Mouse (Mus musculus): Measurements from ENCODE around the gene Ryk. TPM values are rescaled to one million over a fixed set of nuclear protein-coding genes. Genes with fewer than 3 reads are reported as not detected.
"Not testable (repeated sequence)": the region's sequence is repeated elsewhere in the genome, so short reads cannot be mapped to it uniquely, and the experiment has no call there.

The Ryk gene
- polyA plus RNA-seq, 1 experiment from 2014 or later: 18.5 TPM

DNA sequence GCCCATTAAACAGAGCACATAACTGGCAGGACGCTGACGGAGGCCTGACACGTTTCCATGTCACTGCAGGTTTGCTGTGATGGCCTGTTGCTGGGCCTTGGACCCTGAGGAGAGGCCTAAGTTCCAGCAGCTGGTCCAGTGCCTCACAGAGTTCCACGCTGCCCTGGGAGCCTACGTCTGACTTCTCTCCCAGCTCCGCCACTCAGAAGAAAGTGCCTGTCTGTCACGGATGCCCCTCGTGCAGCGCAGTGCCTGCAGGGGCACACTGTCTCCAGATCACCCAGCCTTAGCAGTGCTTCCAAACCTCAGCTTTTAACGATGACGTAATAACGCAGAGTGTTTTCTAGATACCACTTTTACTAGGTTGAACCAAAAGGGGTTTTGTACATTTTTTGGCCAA lies 72.1 kb downstream of the Ryk start:
- Histone ChIP-seq H3K9me3 (ENCODE audit: control insufficient read depth, low read length) (no peaks in the 10 kb centered on the region), H3K4me2 (ENCODE audit: low read length) (no peak overlapping the region), H3K9ac (replicated peaks; ENCODE audit: low read length) (no peak overlapping the region), H3K4me3 (replicated peaks; ENCODE audit: low read depth, low read length) (no peak overlapping the region), H3K36me3 (ENCODE audit: control insufficient read depth, insufficient read depth, low read length) (peaks cover 59% of the 10 kb centered on the region), H3K27ac (replicated peaks; ENCODE audit: low read depth, low read length) (no peak overlapping the region), H3K27me3 (ENCODE audit: control insufficient read depth, insufficient read depth, low read length) (no peaks in the 10 kb centered on the region), H3K4me1 (ENCODE audit: control insufficient read depth, insufficient read depth, low read length) (no peaks in the 10 kb centered on the region)
- no peak for ATAC-seq (ENCODE audit: low FRiP score, low TSS enrichment)
- no peak for DNase-seq
- 86% methylated on average over 12 of the region's 12 CpGs for WGBS

GRCm38 (mm10) chr9:102907521-102908246 lies 73.0 kb downstream of the Ryk start:
- Histone ChIP-seq H3K4me3 (replicated peaks; ENCODE audit: low read depth, low read length) (no peak overlapping the region), H3K4me2 (ENCODE audit: low read length) (no peak overlapping the region), H3K4me1 (ENCODE audit: control insufficient read depth, insufficient read depth, low read length) (no peaks in the 10 kb centered on the region), H3K9me3 (ENCODE audit: control insufficient read depth, low read length) (no peaks in the 10 kb centered on the region), H3K9ac (replicated peaks; ENCODE audit: low read length) (no peak overlapping the region), H3K27me3 (ENCODE audit: control insufficient read depth, insufficient read depth, low read length) (no peaks in the 10 kb centered on the region), H3K36me3 (ENCODE audit: control insufficient read depth, insufficient read depth, low read length) (peaks cover 60% of the 10 kb centered on the region), H3K27ac (replicated peaks; ENCODE audit: low read depth, low read length) (no peak overlapping the region)
- 93% methylated on average over 11 of the region's 11 CpGs for WGBS
- ATAC-seq (ENCODE audit: low FRiP score, low TSS enrichment) (no peak), DNase-seq (no peak)

- Histone ChIP-seq H3K36me3 (ENCODE audit: control insufficient read depth, insufficient read depth, low read length) (peaks cover 32% of the 10 kb centered on the region), H3K27me3 (ENCODE audit: control insufficient read depth, insufficient read depth, low read length) (no peaks in the 10 kb centered on the region), H3K27ac (replicated peaks; ENCODE audit: low read depth, low read length) (no peak overlapping the region), H3K4me3 (replicated peaks; ENCODE audit: low read depth, low read length) (no peak overlapping the region), H3K4me1 (ENCODE audit: control insufficient read depth, insufficient read depth, low read length) (no peaks in the 10 kb centered on the region), H3K9ac (replicated peaks; ENCODE audit: low read length) (no peak overlapping the region), H3K9me3 (ENCODE audit: control insufficient read depth, low read length) (no peaks in the 10 kb centered on the region), H3K4me2 (ENCODE audit: low read length) (no peak overlapping the region)
- ATAC-seq (ENCODE audit: low FRiP score, low TSS enrichment) (no peak), DNase-seq (no peak)
- 98% methylated on average over 3 of the region's 3 CpGs for WGBS
Observed at GRCm38 (mm10) chr9:102911526-102911925, 76.8 kb downstream of the Ryk start.

- Histone ChIP-seq H3K27ac (replicated peaks; ENCODE audit: low read depth, low read length) (no peak overlapping the region), H3K27me3 (ENCODE audit: control insufficient read depth, insufficient read depth, low read length) (no peaks in the 10 kb centered on the region), H3K9ac (replicated peaks; ENCODE audit: low read length) (no peak overlapping the region), H3K9me3 (ENCODE audit: control insufficient read depth, low read length) (no peaks in the 10 kb centered on the region), H3K4me2 (ENCODE audit: low read length) (no peak overlapping the region), H3K4me1 (ENCODE audit: control insufficient read depth, insufficient read depth, low read length) (no peaks in the 10 kb centered on the region), H3K36me3 (ENCODE audit: control insufficient read depth, insufficient read depth, low read length) (peaks cover 26% of the 10 kb centered on the region), H3K4me3 (replicated peaks; ENCODE audit: low read depth, low read length) (no peak overlapping the region)
- ATAC-seq (ENCODE audit: low FRiP score, low TSS enrichment) (no peak), DNase-seq (no peak)
- 95% methylated on average over 10 of the region's 10 CpGs for WGBS
Observed at GRCm38 (mm10) chr9:102912516-102913035, 77.9 kb downstream of the Ryk start.

- WGBS: 96% methylated on average over 3 of the region's 3 CpGs
- H3K27ac ChIP-seq (replicated peaks; ENCODE audit: low read depth, low read length): not testable (repeated sequence)
Observed at GRCm38 (mm10) chr9:102913597-102913996, 78.9 kb downstream of the Ryk start.

GRCm38 (mm10) chr9:102914583-102914982 lies 79.9 kb downstream of the Ryk start:
- peaks cover 12% of the 10 kb centered on the region; the same call in 1 of the 2 replicates for H3K36me3 ChIP-seq (ENCODE audit: control insufficient read depth, insufficient read depth, low read length)
- H3K27ac ChIP-seq (replicated peaks; ENCODE audit: low read depth, low read length): no peak overlapping the region
- H3K9me3 ChIP-seq (ENCODE audit: control insufficient read depth, low read length): no peaks in the 10 kb centered on the region
- H3K4me2 ChIP-seq (ENCODE audit: low read length): no peak overlapping the region
- DNase-seq: no peak
- 94% methylated on average over 1 of the region's 1 CpGs for WGBS
- H3K27me3 ChIP-seq (ENCODE audit: control insufficient read depth, insufficient read depth, low read length): no peaks in the 10 kb centered on the region
- no peaks in the 10 kb centered on the region for H3K4me1 ChIP-seq (ENCODE audit: control insufficient read depth, insufficient read depth, low read length)
- no peak overlapping the region for H3K4me3 ChIP-seq (replicated peaks; ENCODE audit: low read depth, low read length)
- no peak overlapping the region for H3K9ac ChIP-seq (replicated peaks; ENCODE audit: low read length)
- no peak for ATAC-seq (ENCODE audit: low FRiP score, low TSS enrichment)

More at GRCm38 (mm10) chr9:102913597-102913996, 78.9 kb downstream of the Ryk start:
- H3K4me2 ChIP-seq (ENCODE audit: low read length); H3K9me3 ChIP-seq (ENCODE audit: control insufficient read depth, low read length); H3K4me3 ChIP-seq (replicated peaks; ENCODE audit: low read depth, low read length); H3K27me3 ChIP-seq (ENCODE audit: control insufficient read depth, insufficient read depth, low read length); ATAC-seq (ENCODE audit: low FRiP score, low TSS enrichment); DNase-seq; H3K9ac ChIP-seq (replicated peaks; ENCODE audit: low read length); H3K4me1 ChIP-seq (ENCODE audit: control insufficient read depth, insufficient read depth, low read length): not testable (repeated sequence)
- H3K36me3 ChIP-seq (ENCODE audit: control insufficient read depth, insufficient read depth, low read length): peaks cover 18% of the 10 kb centered on the region

- no peak overlapping the region for H3K9ac ChIP-seq (replicated peaks; ENCODE audit: low read length)
- no peak overlapping the region for H3K4me3 ChIP-seq (replicated peaks; ENCODE audit: low read depth, low read length)
- no peak overlapping the region for H3K27ac ChIP-seq (replicated peaks; ENCODE audit: low read depth, low read length)
- 92% methylated on average over 3 of the region's 3 CpGs for WGBS
- DNase-seq (no peak), ATAC-seq (ENCODE audit: low FRiP score, low TSS enrichment) (no peak)
- no peaks in the 10 kb centered on the region for H3K4me1 ChIP-seq (ENCODE audit: control insufficient read depth, insufficient read depth, low read length)
- no peaks in the 10 kb centered on the region for H3K27me3 ChIP-seq (ENCODE audit: control insufficient read depth, insufficient read depth, low read length)
- no peak overlapping the region for H3K4me2 ChIP-seq (ENCODE audit: low read length)
- H3K9me3 ChIP-seq (ENCODE audit: control insufficient read depth, low read length): no peaks in the 10 kb centered on the region
- H3K36me3 ChIP-seq (ENCODE audit: control insufficient read depth, insufficient read depth, low read length): peaks cover 12% of the 10 kb centered on the region; the same call in 1 of the 2 replicates
Observed at GRCm38 (mm10) chr9:102915292-102915854, 80.7 kb downstream of the Ryk start.

- H3K9me3 ChIP-seq (ENCODE audit: control insufficient read depth, low read length): no peaks in the 10 kb centered on the region
- 95% methylated on average over 7 of the region's 7 CpGs for WGBS
- no peaks in the 10 kb centered on the region for H3K4me1 ChIP-seq (ENCODE audit: control insufficient read depth, insufficient read depth, low read length)
- no peak overlapping the region for H3K4me3 ChIP-seq (replicated peaks; ENCODE audit: low read depth, low read length)
- H3K4me2 ChIP-seq (ENCODE audit: low read length): no peak overlapping the region
- no peaks in the 10 kb centered on the region for H3K27me3 ChIP-seq (ENCODE audit: control insufficient read depth, insufficient read depth, low read length)
- H3K27ac ChIP-seq (replicated peaks; ENCODE audit: low read depth, low read length): no peak overlapping the region
- DNase-seq: no peak
- H3K9ac ChIP-seq (replicated peaks; ENCODE audit: low read length): no peak overlapping the region
- no peak for ATAC-seq (ENCODE audit: low FRiP score, low TSS enrichment)
- H3K36me3 ChIP-seq (ENCODE audit: control insufficient read depth, insufficient read depth, low read length): peaks cover 8% of the 10 kb centered on the region; the same call in 1 of the 2 replicates
Observed at GRCm38 (mm10) chr9:102916076-102916475, 81.4 kb downstream of the Ryk start.
